Mouse (Mus musculus): Measurements from ENCODE around the gene Hmg20b. TPM values are rescaled to one million over a fixed set of nuclear protein-coding genes. Genes with fewer than 3 reads are reported as not detected.

The Hmg20b gene
- polyA plus RNA-seq, 1 experiment from 2014 or later = 100 TPM

- 0 out of 2 replicates have a peak, but pooled peaks cover 7% of the 10 kb centered on the region for H3K36me3 ChIP-seq (ENCODE audit: control insufficient read depth, insufficient read depth, low read length)
- ATAC-seq (ENCODE audit: low FRiP score) = no peak
- peak overlapping the region; percentile 91 for H3K9ac ChIP-seq (ENCODE audit: low read depth, low read length)
- peak overlapping the region; percentile 91 for H3K4me3 ChIP-seq (ENCODE audit: low read depth, low read length)
- no peak overlapping the region for H3K27ac ChIP-seq (ENCODE audit: low read depth, low read length)
- no peaks in the 10 kb centered on the region for H3K27me3 ChIP-seq (ENCODE audit: control insufficient read depth, insufficient read depth, low read length)
- 37% methylated on average over 6 of the region's 6 CpGs for WGBS
- peak overlapping the region; percentile 85 for H3K4me2 ChIP-seq (replicated peaks; ENCODE audit: low read depth, low read length)
- peaks cover 13% of the 10 kb centered on the region for H3K4me1 ChIP-seq (replicated peaks; ENCODE audit: control insufficient read depth, insufficient read depth, low read length)
- DNase-seq (ENCODE audit: low spot score) = no peak
- no peaks in the 10 kb centered on the region for H3K9me3 ChIP-seq (ENCODE audit: control insufficient read depth, low read length)
These were observed 26.5 kb upstream of the Hmg20b start for GRCm38 (mm10) chr10:81376561-81377361.

- Histone ChIP-seq H3K4me3 (ENCODE audit: low read depth, low read length) (no peak overlapping the region), H3K9ac (ENCODE audit: low read depth, low read length) (no peak overlapping the region), H3K27me3 (ENCODE audit: control insufficient read depth, insufficient read depth, low read length) (no peaks in the 10 kb centered on the region), H3K27ac (ENCODE audit: low read depth, low read length) (no peak overlapping the region), H3K36me3 (ENCODE audit: control insufficient read depth, insufficient read depth, low read length) (peaks cover 16% of the 10 kb centered on the region), H3K4me1 (replicated peaks; ENCODE audit: control insufficient read depth, insufficient read depth, low read length) (peaks cover 13% of the 10 kb centered on the region), H3K9me3 (ENCODE audit: control insufficient read depth, low read length) (no peaks in the 10 kb centered on the region), H3K4me2 (replicated peaks; ENCODE audit: low read depth, low read length) (no peak overlapping the region)
- WGBS = 94% methylated on average over 10 of the region's 10 CpGs
- ATAC-seq (ENCODE audit: low FRiP score) (no peak), DNase-seq (ENCODE audit: low spot score) (no peak)
These were observed 25.0 kb upstream of the Hmg20b start for GRCm38 (mm10) chr10:81375322-81375721.

- 74% methylated on average over 6 of the region's 6 CpGs for whole genome bisulfite sequencing
- H3K9ac ChIP-seq (ENCODE audit: low read depth, low read length) = no peak overlapping the region
- no peaks in the 10 kb centered on the region for H3K9me3 ChIP-seq (ENCODE audit: control insufficient read depth, low read length)
- no peak overlapping the region for H3K4me3 ChIP-seq (ENCODE audit: low read depth, low read length)
- ATAC-seq (ENCODE audit: low FRiP score) (no peak), DNase-seq (ENCODE audit: low spot score) (peak; percentile 29)
- peaks cover 25% of the 10 kb centered on the region for H3K4me1 ChIP-seq (replicated peaks; ENCODE audit: control insufficient read depth, insufficient read depth, low read length)
- peaks cover 31% of the 10 kb centered on the region for H3K36me3 ChIP-seq (ENCODE audit: control insufficient read depth, insufficient read depth, low read length)
- no peak overlapping the region for H3K4me2 ChIP-seq (replicated peaks; ENCODE audit: low read depth, low read length)
- H3K27ac ChIP-seq (ENCODE audit: low read depth, low read length) = no peak overlapping the region
- peaks cover 19% of the 10 kb centered on the region for H3K27me3 ChIP-seq (ENCODE audit: control insufficient read depth, insufficient read depth, low read length)
These were observed 16.9 kb upstream of the Hmg20b start for GRCm38 (mm10) chr10:81367207-81367495.

DNA sequence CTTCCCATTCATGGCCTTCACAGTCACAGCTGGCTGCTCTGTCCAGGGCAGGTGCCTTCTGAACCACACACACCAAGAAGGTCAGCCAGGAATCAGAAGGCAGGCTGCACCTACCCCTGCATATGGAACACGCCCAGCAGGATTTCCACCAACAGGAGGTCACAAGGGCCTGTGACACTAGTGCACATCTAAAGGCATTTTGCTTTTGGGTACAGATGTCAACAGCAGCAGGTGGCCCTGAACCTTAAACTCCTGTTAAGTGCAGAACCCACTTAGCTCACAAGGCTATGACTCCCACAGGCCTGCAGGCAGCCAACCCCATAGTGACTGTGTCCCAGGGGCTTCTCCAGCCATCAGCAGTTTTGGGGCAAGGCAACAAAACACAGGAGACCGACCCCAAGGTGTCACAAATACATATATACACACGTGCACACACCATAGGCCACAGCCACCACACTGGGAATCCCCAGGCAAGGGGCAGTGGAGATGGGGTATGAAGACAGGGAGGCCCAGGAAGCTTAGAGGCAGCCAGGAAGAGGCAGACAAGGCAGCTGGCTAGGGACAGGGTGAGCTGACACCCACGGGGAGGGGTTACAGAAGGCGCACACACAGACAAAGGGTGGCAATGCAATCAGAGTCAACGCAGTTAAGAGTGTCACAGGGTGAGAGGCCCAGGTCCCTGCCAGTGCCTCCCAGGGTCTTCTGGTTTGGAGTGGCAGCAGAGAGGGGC is 16.4 kb upstream of the Hmg20b start:
- Histone ChIP-seq H3K4me3 (ENCODE audit: low read depth, low read length) (no peak overlapping the region), H3K9ac (ENCODE audit: low read depth, low read length) (no peak overlapping the region), H3K4me1 (replicated peaks; ENCODE audit: control insufficient read depth, insufficient read depth, low read length) (peaks cover 25% of the 10 kb centered on the region), H3K9me3 (ENCODE audit: control insufficient read depth, low read length) (no peaks in the 10 kb centered on the region), H3K27ac (ENCODE audit: low read depth, low read length) (0 out of 2 replicates have a peak overlapping the region, but pooled peaks have one; percentile 7), H3K27me3 (ENCODE audit: control insufficient read depth, insufficient read depth, low read length) (peaks cover 19% of the 10 kb centered on the region), H3K36me3 (ENCODE audit: control insufficient read depth, insufficient read depth, low read length) (peaks cover 31% of the 10 kb centered on the region), H3K4me2 (replicated peaks; ENCODE audit: low read depth, low read length) (no peak overlapping the region)
- ATAC-seq (ENCODE audit: low FRiP score) = no peak
- no peak for DNase-seq (ENCODE audit: low spot score)
- 85% methylated on average over 6 of the region's 6 CpGs for WGBS

DNA sequence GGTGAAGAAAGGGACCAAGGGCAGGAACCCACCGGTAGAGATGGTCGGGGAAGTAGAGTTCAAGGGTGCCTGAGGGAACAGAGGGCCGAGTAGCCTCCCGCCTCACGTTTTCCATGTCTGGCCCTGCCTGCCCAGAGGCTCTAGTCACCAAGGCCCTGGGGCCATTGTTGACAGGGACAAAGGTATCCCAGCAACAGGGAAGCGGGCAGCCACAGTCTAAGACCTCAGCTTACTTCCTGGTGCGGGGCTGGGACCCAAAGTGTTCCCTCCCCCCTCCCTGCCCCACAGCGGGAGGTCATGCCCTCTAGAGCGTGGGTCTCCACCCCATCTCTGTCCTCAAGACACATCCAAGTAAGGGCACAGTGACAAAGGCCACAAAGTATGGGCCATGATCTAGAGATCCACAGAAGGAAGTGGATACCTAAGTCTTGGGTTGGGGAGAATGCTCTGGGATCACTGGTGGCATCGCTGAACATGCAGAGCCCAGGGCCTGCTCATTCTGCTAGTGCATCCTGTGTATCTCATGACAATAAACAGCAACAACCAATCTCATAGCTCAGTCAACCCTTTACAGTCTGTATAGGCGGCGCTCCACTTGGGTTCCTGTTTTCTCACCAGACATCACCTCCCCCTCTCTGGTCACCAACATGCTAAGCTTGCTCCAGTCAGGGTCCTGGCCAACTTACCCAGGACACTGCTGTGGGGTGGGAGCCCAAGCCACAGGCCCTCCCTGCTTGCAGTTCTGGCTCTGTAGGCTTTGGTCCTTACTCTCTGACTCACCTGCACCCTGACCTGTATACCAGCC is 15.6 kb upstream of the Hmg20b start, which contains the start of gene 4930404N11Rik:
4930404N11Rik (minus strand) TSS at position 145 of the 805 bp plus-strand sequence.
- H3K9ac ChIP-seq (ENCODE audit: low read depth, low read length) = peak within 1 kb of the TSS; percentile 44; the same call in 1 of the 2 replicates

DNA sequence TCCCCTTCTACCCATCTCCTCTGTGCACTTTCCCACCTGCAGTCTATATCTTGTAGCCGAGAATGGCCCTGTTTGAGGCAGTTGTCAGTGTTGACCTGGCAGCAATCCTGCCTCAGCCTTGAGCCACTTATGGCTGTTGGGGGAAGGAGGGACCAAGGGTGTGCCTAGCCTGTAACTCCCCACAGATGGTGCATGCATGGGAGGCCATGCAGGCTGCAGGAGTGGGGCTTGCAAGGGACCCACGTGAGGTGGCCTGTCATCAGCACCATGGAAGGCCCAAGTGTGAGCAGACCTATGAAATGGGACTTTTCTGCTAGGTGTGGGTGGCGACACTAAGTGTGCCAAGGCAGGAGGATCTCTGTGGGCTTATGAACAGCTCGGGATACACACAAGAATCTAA is 14.8 kb upstream of the Hmg20b start:
- Histone ChIP-seq H3K4me2 (replicated peaks; ENCODE audit: low read depth, low read length) (0 out of 2 replicates have a peak overlapping the region, but pooled peaks have one; percentile 3), H3K36me3 (ENCODE audit: control insufficient read depth, insufficient read depth, low read length) (peaks cover 22% of the 10 kb centered on the region), H3K9ac (ENCODE audit: low read depth, low read length) (no peak overlapping the region), H3K27ac (ENCODE audit: low read depth, low read length) (no peak overlapping the region), H3K4me3 (ENCODE audit: low read depth, low read length) (no peak overlapping the region), H3K27me3 (ENCODE audit: control insufficient read depth, insufficient read depth, low read length) (peaks cover 19% of the 10 kb centered on the region), H3K4me1 (replicated peaks; ENCODE audit: control insufficient read depth, insufficient read depth, low read length) (peaks cover 28% of the 10 kb centered on the region), H3K9me3 (ENCODE audit: control insufficient read depth, low read length) (no peaks in the 10 kb centered on the region)
- WGBS = 36% methylated on average over 4 of the region's 4 CpGs
- ATAC-seq (ENCODE audit: low FRiP score) = peak; percentile 18
- DNase-seq (ENCODE audit: low spot score) = no peak

More for the DNA sequence above, 15.6 kb upstream of the Hmg20b start, which contains the start of gene 4930404N11Rik:
- Histone ChIP-seq H3K27ac (ENCODE audit: low read depth, low read length) (0 out of 2 replicates have a peak within 1 kb of the TSS, but pooled peaks have one; percentile 7), H3K9me3 (ENCODE audit: control insufficient read depth, low read length) (no peaks in the 10 kb centered on the region), H3K4me2 (replicated peaks; ENCODE audit: low read depth, low read length) (peak within 1 kb of the TSS; percentile 45), H3K36me3 (ENCODE audit: control insufficient read depth, insufficient read depth, low read length) (peaks cover 28% of the 10 kb centered on the region), H3K4me1 (replicated peaks; ENCODE audit: control insufficient read depth, insufficient read depth, low read length) (peaks cover 26% of the 10 kb centered on the region), H3K27me3 (ENCODE audit: control insufficient read depth, insufficient read depth, low read length) (peaks cover 19% of the 10 kb centered on the region), H3K4me3 (ENCODE audit: low read depth, low read length) (no peak within 1 kb of the TSS)
- ATAC-seq (ENCODE audit: low FRiP score) (peak; percentile 58), DNase-seq (ENCODE audit: low spot score) (peak; percentile 70)
- WGBS = 28% methylated on average over 12 of the region's 12 CpGs

- Histone ChIP-seq H3K27me3 (ENCODE audit: control insufficient read depth, insufficient read depth, low read length) (peaks cover 19% of the 10 kb centered on the region), H3K9me3 (ENCODE audit: control insufficient read depth, low read length) (no peaks in the 10 kb centered on the region), H3K9ac (ENCODE audit: low read depth, low read length) (peak overlapping the region; percentile 44), H3K27ac (ENCODE audit: low read depth, low read length) (no peak overlapping the region), H3K36me3 (ENCODE audit: control insufficient read depth, insufficient read depth, low read length) (peaks cover 19% of the 10 kb centered on the region), H3K4me3 (ENCODE audit: low read depth, low read length) (no peak overlapping the region), H3K4me1 (replicated peaks; ENCODE audit: control insufficient read depth, insufficient read depth, low read length) (peaks cover 28% of the 10 kb centered on the region), H3K4me2 (replicated peaks; ENCODE audit: low read depth, low read length) (peak overlapping the region; percentile 45)
- ATAC-seq (ENCODE audit: low FRiP score) (no peak), DNase-seq (ENCODE audit: low spot score) (peak; percentile 41)
- 10% methylated on average over 28 of the region's 28 CpGs for WGBS
These were observed 14.4 kb upstream of the Hmg20b start for GRCm38 (mm10) chr10:81364666-81365065.

Measured in hindbrain, embryonic 11.5 days (tissue).